Mouse (Mus musculus) MEL-GATA-1-ER (cell line): ENCODE data around the gene Hsd17b13.

Experiments
- DNase-seq: peaks from one replicate; pipeline ENCODE4 v3.0.0-alpha.2; 2012; ENCODE audit warnings: low read depth; ENCODE audit errors: extremely low read depth

Hsd17b13 gene

GRCm38 (mm10) chr5:103926398-103926797 is 50.8 kb downstream of the Hsd17b13 start:
- DNase-seq: peak; percentile 73

GRCm38 (mm10) chr5:103923755-103924154 is 53.5 kb downstream of the Hsd17b13 start:
- no peak for DNase-seq

GRCm38 (mm10) chr5:103923101-103923500 is 54.1 kb downstream of the Hsd17b13 start:
- no peak for DNase-seq

GRCm38 (mm10) chr5:103922436-103922835 is 54.8 kb downstream of the Hsd17b13 start:
- DNase-seq: no peak

- DNase-seq: peak; percentile 53
Measured at GRCm38 (mm10) chr5:103919497-103919896, 57.7 kb downstream of the Hsd17b13 start.

DNA sequence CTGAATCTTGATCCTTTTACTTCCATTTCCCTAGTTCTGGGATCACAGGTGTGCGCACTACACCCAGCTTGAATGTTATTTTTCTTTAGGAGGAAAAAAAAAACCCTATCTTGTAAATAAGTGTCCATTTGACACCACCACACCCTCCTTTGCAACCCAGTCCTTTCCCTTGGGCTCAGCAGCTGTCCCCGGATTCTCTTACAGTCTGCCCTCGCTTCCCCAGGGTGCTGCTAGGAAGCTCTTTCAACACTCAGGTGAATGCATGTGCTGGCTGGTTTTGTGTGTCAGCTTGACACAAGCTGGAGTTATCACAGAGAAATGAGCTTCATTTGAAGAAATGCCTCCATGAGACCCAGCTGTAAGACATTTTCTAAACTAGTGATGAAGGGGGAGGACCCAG is 59.0 kb downstream of the Hsd17b13 start:
- no peak for DNase-seq

- no peak for DNase-seq
Measured at GRCm38 (mm10) chr5:103917357-103917895, 59.8 kb downstream of the Hsd17b13 start.

DNA sequence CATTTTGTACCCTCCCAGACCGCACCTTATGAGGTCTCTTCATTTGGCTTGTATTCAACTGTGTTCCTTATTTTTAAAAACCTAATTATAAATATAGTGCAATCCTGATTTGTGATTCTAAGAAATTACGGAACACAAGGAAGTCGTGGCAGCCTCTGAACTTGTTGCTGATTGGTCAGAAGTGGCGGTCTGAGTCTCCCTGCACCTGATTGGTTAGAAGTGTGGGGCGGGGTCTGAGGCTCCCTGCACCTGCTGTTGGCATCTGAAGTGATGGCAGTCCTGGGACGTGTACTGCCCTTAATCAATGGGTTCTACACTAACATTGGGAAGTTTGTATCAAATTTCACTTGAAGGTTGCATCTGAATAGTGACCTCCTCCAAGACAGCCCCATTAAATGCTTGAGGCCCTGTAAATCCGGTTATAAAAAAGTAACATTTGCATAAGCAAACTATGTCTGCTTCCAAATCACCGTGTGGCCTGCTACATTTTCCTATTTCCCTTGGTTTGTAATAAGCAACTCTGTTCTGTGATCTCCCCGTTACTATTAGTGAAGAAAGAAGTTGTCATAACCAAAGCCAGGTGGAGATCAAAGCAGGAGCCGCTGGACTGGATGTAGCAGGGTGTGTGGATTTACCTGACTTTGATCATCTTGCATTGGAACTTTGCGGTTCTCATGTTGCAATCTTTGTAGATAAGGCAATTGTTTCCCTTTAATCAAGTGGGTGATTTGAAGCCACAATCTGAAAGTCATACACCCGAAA is 60.4 kb downstream of the Hsd17b13 start:
- no peak for DNase-seq

- DNase-seq: no peak
Measured at GRCm38 (mm10) chr5:103914335-103915226, 62.6 kb downstream of the Hsd17b13 start.

DNA sequence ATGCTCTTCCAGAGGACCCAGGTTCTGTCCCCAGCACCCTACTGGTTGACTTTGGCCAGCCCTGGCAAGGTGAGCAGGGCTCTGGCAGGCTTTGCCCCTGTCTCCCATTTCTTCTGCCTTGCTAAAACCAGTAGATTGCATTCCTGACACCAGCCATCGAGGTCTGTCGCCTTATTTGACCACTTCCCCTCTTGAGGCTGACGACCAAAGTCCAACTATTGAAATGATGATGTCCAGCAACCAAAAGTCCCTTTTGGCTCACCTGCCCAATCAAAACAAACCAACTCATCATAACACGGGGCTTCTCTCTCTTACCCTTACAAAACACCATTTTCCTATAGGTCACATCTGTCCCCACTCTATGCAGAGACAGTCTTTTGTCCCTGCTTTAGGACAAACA is 64.1 kb downstream of the Hsd17b13 start:
- no peak for DNase-seq

- no peak for DNase-seq
Measured at GRCm38 (mm10) chr5:103911555-103911954, 65.7 kb downstream of the Hsd17b13 start.

- no peak for DNase-seq
Measured at GRCm38 (mm10) chr5:103910748-103911409, 66.3 kb downstream of the Hsd17b13 start, which contains the start of gene Klhl8. Gene Klhl8, minus strand, starts transcription at chr5:103911259.

GRCm38 (mm10) chr5:103910156-103910555 is 67.1 kb downstream of the Hsd17b13 start:
- DNase-seq: no peak

DNA sequence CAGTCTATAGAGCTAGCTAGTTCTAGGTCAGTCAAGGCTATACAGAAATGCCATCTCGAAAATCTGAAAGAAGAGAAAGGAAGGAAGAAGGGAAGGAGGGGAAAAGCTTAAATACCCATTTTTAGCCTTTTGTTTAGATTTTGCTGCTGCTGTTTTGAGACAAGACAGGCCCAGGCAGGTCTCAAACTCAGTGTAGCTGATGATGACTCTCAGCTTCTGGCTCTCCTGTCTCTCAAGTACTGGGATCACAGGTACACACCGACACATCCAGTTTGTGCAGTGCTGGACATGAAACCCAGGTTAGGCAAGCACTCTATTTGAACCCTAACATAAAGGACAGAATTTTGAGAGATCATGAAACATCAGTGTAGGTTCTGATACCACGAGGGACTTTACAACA is 67.7 kb downstream of the Hsd17b13 start:
- no peak for DNase-seq

DNA sequence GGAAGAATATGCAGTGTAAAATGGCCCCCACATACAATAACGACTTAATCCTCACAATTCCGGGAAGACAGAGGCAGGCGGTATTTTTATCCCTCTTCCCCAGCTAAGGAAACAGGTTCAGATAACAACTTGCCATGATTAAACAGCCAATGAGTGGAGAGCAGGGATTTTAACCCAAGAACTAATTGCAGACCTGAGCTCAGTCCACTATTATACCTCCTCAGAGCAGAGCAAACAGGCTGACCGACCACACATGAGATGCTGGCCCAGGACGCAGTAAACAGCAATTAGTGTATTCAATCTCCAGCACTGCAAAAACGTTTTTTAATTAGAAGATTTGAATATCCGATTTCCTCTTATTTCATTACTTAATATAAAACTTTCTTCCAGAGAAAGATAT is 68.4 kb downstream of the Hsd17b13 start:
- no peak for DNase-seq

- DNase-seq: no peak
Measured at GRCm38 (mm10) chr5:103907844-103908243, 69.4 kb downstream of the Hsd17b13 start.

- no peak for DNase-seq
Measured at GRCm38 (mm10) chr5:103906173-103906572, 71.0 kb downstream of the Hsd17b13 start.
